Mouse (Mus musculus) cerebellum, adult 2 months (tissue): Measurements from ENCODE around the gene Cavin1. TPM values are rescaled to one million over a fixed set of nuclear protein-coding genes. Genes with fewer than 3 reads are reported as not detected.

ENCODE experiments used
- DNase-seq, 2 experiments: peaks; one replicate each; pipeline ENCODE4 v3.0.0; 2021
- H3K27ac ChIP-seq: fragments of 200-500 bp; 2 replicates; pipeline ENCODE4 v1.5.1; 2012; ENCODE audit warnings: low read length, control low read depth, inconsistent platforms; ENCODE audit not compliant: insufficient read depth
- H3K27me3 ChIP-seq: fragments of 200-500 bp; 2 replicates; pipeline ENCODE4 v1.6.1; 2012; ENCODE audit warnings: inconsistent platforms, mild to moderate bottlenecking, low read length, moderate library complexity; ENCODE audit not compliant: control insufficient read depth, insufficient read depth
- H3K4me1 ChIP-seq: fragments of 200-500 bp; 2 replicates; pipeline ENCODE4 v1.6.1; 2011; ENCODE audit warnings: low read length; ENCODE audit not compliant: control insufficient read depth, insufficient read depth
- H3K4me3 ChIP-seq: fragments of 200-500 bp; replicated peaks from 2 replicates; pipeline ENCODE3; 2011; ENCODE audit warnings: mild to moderate bottlenecking, low read depth, low read length, control low read depth; ENCODE audit not compliant: insufficient read depth
- CTCF ChIP-seq: fragments of 200-500 bp; IDR thresholded peaks from 2 replicates; pipeline ENCODE4 v1.5.1; 2011; ENCODE audit warnings: low read depth, mild to moderate bottlenecking, control low read depth, low read length, moderate library complexity, borderline replicate concordance; ENCODE audit not compliant: insufficient read depth
- POLR2A ChIP-seq: fragments of 200-500 bp; IDR thresholded peaks from 2 replicates; pipeline ENCODE4 v1.6.1; 2011; ENCODE audit warnings: low read length, control low read depth, borderline replicate concordance; ENCODE audit not compliant: insufficient read depth
- WGBS: fragments of 180-500 bp; shearing (Covaris S2); methylation state at CpG from one replicate; pipeline ENCODE4 v1.1.7; 2018; 5-methylcytosine and 5-hydroxymethylcytosine counted together
- polyA plus RNA-seq: library from polyadenylated mRNA; depleted of rRNA; stranded (reverse); fragments of >200 nt; gene quantifications from 2 replicates; pipeline ENCODE4 v1.2.3, GENCODE M21; 2012

Gene Cavin1
- polyA plus RNA-seq, 1 experiment = 15.6 TPM

- DNase-seq = peak; percentile 99 to 100
- TF ChIP-seq POLR2A (0 out of 2 replicates have a peak, but pooled peaks have one; percentile 20), CTCF (no peak)
- WGBS = 1% methylated on average over 29 of the region's 29 CpGs
These were observed 31.1 kb downstream of the Cavin1 start, which contains the start of gene Stat3 for GRCm38 (mm10) chr11:100939512-100940151. TSS of gene Stat3 (minus strand) at chr11:100939540.

GRCm38 (mm10) chr11:100938711-100939511 is 31.8 kb downstream of the Cavin1 start:
- peak; percentile 42 to 50 for DNase-seq
- Histone ChIP-seq H3K4me1 (peaks cover 4% of the 10 kb centered on the region; the same call in 1 of the 2 replicates), H3K27ac (peak overlapping the region; percentile 11; the same call in 1 of the 2 replicates), H3K27me3 (no peaks in the 10 kb centered on the region), H3K4me3 (peak overlapping the region; percentile 86)
- WGBS = under 1% methylated on average over 47 of the region's 48 CpGs
- TF ChIP-seq POLR2A (peak; percentile 57), CTCF (no peak)

More at GRCm38 (mm10) chr11:100939512-100940151, 31.1 kb downstream of the Cavin1 start, which contains the start of gene Stat3:
- Histone ChIP-seq H3K4me1 (peaks cover 4% of the 10 kb centered on the region; the same call in 1 of the 2 replicates), H3K27ac (peak within 1 kb of the TSS; percentile 19), H3K4me3 (peak within 1 kb of the TSS; percentile 86), H3K27me3 (no peaks in the 10 kb centered on the region)

- H3K4me3 ChIP-seq = peak overlapping the region; percentile 36
- H3K27me3 ChIP-seq = no peaks in the 10 kb centered on the region
- TF ChIP-seq POLR2A (no peak), CTCF (no peak)
- DNase-seq = peak in 1 of 2 experiments; percentile 20
- peaks cover 4% of the 10 kb centered on the region; the same call in 1 of the 2 replicates for H3K4me1 ChIP-seq
- WGBS = 9% methylated on average over 5 of the region's 5 CpGs
- H3K27ac ChIP-seq = no peak overlapping the region
These were observed 32.6 kb downstream of the Cavin1 start for GRCm38 (mm10) chr11:100938112-100938511.

GRCm38 (mm10) chr11:100937295-100937694 is 33.4 kb downstream of the Cavin1 start:
- WGBS = 86% methylated on average over 4 of the region's 4 CpGs
- no peaks in the 10 kb centered on the region for H3K27me3 ChIP-seq
- H3K27ac ChIP-seq = no peak overlapping the region
- TF ChIP-seq CTCF = no peak
- no peak for TF ChIP-seq POLR2A
- H3K4me1 ChIP-seq = peaks cover 4% of the 10 kb centered on the region; the same call in 1 of the 2 replicates
- no peak for DNase-seq
- no peak overlapping the region for H3K4me3 ChIP-seq

GRCm38 (mm10) chr11:100935373-100936355 is 35.0 kb downstream of the Cavin1 start:
- Histone ChIP-seq H3K27ac (no peak overlapping the region), H3K27me3 (no peaks in the 10 kb centered on the region), H3K4me3 (no peak overlapping the region), H3K4me1 (peaks cover 4% of the 10 kb centered on the region; the same call in 1 of the 2 replicates)
- no peak for DNase-seq
- WGBS = 70% methylated on average over 8 of the region's 8 CpGs
- TF ChIP-seq POLR2A (no peak), CTCF (no peak)

- WGBS = 49% methylated on average over 12 of the region's 12 CpGs
- no peak for TF ChIP-seq CTCF
- TF ChIP-seq POLR2A = no peak
- no peak for DNase-seq
- H3K4me1 ChIP-seq = peaks cover 4% of the 10 kb centered on the region; the same call in 1 of the 2 replicates
- H3K27me3 ChIP-seq = no peaks in the 10 kb centered on the region
- H3K27ac ChIP-seq = no peak overlapping the region
- H3K4me3 ChIP-seq = no peak overlapping the region
These were observed 39.3 kb downstream of the Cavin1 start for GRCm38 (mm10) chr11:100931254-100931921.

- H3K27ac ChIP-seq = no peak overlapping the region
- 81% methylated on average over 7 of the region's 7 CpGs for WGBS
- TF ChIP-seq CTCF (no peak), POLR2A (no peak)
- no peaks in the 10 kb centered on the region for H3K27me3 ChIP-seq
- no peak for DNase-seq
- H3K4me3 ChIP-seq = no peak overlapping the region
- H3K4me1 ChIP-seq = no peaks in the 10 kb centered on the region
These were observed 40.1 kb downstream of the Cavin1 start for GRCm38 (mm10) chr11:100930611-100931010.
